Mouse (Mus musculus): Measurements from ENCODE around the gene Mrps7.
A peak's percentile ranks its signal among the peaks of the same experiment; 100 is the strongest.
"Not testable (repeated sequence)": the region's sequence is repeated elsewhere in the genome, so short reads cannot be mapped to it uniquely, and the experiment has no call there.

Gene Mrps7

DNA sequence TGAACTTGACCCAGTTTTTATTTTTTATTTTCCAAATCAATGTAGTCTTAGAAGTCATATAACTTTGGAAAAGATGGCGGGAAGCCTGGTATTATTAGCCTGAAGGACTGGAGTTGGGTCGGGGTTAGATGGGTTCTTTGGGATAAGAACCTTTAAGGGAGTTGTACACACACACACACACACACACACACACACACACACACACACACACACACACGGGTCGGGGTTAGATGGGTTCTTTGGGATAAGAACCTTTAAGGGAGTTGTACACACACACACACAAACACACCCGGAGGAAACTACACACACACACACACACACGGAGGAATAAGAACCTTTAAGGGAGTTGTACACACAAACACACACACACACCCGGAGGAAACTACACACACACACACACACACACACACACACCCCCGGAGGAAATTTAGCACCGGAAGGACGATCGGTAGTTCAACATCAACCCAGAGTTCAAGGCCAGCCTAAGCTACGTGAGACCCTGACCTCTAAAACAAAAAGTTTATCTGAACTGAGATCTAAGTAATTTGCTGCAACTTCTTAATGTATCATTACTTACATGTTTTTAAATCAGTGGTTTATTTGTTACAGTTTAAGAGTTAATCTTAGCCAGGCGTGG is 24.9 kb downstream of the Mrps7 start:
- no peak for DNase-seq (ENCODE audit: low spot score)

DNA sequence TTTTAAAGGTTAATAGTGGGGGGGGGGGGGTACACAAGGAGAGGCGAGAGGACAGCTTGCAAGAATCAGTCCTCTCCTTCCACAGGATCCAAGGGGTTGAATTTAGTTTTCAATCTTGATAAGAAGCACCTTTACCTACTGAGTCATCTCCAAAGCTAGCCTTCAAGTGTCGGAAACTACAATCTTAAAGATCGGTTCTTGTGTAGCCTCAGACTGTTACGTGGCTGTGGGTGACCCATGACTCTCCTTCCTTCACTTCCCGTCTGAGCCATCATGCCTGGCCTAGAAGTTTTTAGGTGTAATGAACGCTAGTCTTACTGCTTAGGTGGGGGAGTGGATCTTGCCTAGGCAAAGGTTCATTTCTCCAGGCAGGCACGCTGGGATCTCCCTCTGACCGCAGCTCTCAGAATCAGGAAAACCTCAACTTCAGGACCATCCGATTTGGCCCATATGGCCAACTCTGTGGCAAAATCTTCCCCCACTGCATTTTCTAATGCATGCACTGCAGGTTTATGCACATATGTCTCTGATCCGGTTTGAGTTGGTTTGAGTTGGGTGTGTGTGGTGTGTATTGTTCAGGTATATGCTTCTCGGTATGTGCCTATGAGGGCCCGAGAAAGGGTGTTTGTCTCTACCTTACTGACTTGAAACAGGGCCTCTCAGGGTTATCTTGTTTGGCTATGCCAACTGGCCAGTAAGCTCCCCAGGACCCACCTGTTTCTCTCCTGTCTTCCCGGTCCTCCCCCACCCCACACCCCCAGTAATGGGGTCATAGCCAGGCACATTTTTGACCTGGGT is 26.2 kb downstream of the Mrps7 start:
- DNase-seq (ENCODE audit: low spot score) = no peak

DNA sequence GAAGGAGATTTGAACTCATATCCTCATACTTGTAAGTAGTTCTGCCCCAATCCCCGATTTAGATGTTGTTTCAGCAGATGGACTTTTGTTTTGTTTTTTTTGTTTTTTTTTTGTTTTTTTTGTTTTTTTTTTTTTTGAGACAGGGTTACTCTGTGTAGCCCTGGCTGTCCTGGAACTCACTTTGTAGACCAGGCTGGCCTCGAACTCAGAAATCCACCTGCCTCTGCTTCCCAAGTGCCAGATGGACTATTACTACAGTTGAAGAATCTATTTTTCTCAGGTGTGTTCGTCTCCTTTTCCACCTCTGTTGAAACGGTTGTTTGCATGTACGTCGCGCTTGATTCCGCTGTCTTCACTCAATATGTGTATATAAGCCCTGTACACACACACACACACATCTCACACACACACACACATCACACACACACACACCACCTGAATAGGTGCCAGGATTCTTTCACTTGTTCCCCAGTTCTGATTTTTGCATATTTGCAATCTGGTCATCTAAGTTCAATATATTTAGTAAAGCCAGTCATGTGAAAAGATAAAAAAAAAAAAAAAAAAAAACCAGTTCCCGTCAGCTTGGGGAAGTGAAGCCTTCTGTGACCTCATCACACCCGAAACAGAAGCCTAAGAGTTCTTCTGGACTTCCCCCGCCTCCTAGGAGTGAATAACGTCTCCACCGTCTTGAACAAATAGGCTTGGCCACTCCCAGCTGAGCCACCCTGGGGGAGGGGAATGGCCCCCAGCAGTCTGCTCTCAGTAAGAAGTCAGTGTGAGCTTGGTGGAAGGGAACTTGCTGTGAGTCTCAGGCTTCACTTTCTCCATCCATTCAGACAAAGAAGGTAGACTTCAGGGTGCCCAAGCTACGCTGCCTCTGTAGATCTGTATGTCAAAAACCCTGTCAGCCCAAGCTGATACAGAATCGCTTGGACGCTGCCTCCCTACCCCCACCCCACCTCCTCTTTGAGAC is 27.1 kb downstream of the Mrps7 start:
- DNase-seq (ENCODE audit: low spot score) = peak; percentile 52

DNA sequence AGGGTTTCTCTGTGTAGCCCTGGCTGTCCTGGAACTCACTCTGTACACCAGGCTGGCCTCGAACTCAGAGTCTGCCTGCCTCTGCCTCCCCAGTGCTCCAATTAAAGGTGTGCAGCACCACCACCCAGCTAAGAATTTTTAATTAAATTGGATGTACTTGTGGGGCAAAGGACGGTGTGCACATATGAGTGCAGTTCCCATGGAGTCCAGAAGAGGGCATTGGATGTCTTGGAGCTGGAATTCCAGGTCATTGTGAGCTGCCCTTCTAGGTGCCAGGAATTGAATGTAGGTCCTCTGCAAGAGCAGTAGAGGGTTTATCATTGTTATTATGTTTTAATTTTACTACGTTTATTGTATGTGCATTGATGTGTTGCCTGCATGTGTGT is 27.8 kb downstream of the Mrps7 start:
- peak; percentile 52 for DNase-seq (ENCODE audit: low spot score)

DNA sequence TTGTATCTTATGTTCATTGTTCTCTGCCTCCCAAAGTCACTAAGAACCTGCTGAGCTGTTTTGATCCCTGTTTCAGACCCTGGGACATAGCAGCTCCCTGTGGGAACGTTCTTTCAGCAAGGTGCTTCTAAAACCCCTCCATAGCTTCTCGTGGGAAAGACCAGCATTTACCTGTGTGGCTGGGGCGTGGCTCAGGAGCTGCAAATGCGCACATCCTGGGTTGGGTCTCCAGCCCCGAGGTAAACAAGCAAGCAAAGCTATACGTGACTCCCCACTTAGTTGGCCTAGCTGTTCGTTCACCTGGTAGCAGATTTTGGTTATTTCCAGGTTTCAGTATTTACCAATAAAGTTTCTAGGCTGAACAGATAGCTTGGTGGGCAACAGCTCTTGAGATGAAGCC is 28.5 kb downstream of the Mrps7 start:
- DNase-seq (ENCODE audit: low spot score) = no peak

DNA sequence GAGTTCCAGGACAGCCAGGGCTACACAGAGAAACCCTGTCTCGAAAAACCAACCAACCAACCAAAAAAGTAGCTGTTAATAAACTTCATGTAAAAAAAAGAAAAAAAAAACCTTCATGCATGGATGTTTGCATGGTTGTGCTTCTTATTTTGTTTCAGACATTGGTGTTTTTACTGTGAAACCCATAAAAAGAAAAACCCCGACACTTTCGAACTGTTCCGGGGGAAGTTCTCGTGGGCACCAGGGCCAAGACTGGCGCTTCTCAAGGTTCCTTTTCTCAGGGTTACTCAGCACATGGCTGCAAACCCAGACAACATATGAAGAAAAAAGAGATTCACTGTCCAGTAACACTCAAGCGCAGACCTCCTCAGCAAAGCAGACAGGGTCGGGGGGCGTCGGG is 29.1 kb downstream of the Mrps7 start:
- DNase-seq (ENCODE audit: low spot score) = no peak

DNA sequence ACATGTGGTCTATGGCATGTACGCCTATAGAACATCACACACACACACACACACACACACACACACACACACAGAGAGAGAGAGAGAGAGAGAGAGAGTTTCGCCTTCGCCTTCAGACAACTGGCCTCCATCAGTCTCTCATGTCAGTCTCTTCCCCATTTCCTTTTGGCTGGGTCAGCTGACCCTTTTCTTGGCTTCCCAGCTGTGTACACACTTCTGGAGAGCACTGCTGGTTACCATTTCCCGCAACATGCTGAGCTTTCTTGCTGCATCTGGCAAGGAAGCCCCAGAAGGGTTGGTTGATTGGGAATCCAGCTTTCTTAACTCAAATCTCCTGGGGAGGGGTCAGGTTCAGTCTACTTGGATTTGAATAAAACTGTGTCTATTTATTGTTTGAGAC is 30.4 kb downstream of the Mrps7 start:
- peak; percentile 62 for DNase-seq (ENCODE audit: low spot score)

DNA sequence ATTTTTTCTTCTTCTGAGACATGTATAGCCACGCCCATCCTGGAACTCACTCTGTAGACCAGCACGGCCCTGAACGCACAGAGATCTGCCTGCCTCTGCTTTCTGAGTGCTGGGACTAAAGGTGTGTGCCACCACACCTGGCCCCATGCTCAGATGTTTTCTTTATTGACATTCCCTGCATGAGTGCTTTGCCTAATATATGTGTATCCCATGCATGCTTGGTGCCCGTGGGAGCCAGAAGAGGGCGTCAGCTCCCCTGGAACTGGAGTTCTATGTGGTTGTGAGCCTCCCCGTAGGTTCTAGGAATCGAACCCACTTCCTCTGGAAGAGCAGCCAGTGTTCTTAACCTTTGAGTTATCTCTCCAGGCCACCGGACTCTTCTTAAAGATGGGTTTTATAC is 31.3 kb downstream of the Mrps7 start:
- DNase-seq (ENCODE audit: low spot score) = no peak

DNA sequence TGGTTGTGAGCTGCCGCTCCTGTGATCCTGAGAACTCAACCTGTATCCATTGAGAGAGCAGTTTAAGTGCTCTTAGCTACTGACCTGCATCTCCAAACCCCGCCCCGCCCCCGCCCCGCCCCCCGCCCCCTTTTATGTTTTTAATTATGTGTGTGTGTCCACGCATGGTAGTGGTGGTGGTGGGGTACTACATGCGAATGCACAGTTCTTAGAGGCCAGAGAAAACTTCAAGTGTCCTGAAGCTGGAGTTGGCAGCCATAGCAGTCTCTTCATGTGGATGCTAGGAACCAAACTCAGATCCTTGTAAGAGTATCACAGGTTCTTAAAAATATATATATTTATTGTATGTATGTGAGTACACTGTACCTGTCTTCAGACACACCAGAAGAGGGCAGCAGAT is 31.8 kb downstream of the Mrps7 start:
- DNase-seq (ENCODE audit: low spot score) = no peak

DNA sequence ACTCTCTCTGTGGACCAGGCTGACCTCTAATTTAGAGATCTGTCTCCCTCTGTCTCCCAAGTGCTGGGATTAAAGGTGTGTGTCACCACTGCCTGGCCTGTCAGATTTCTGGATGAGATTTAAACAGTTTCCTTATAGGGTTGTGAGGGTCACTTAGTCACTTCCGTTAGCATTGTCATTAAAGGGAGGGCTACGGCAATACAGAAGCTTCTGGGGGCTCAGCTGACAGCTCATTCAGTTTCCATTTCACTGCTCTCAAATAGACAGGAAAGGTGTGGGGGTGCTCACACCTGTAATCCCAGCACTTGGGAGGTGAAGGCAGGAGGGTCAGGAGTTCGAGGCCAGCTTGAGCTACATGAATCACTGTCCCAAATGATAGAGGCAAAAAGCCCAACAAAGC is 33.2 kb downstream of the Mrps7 start:
- no peak for DNase-seq (ENCODE audit: low spot score)

DNA sequence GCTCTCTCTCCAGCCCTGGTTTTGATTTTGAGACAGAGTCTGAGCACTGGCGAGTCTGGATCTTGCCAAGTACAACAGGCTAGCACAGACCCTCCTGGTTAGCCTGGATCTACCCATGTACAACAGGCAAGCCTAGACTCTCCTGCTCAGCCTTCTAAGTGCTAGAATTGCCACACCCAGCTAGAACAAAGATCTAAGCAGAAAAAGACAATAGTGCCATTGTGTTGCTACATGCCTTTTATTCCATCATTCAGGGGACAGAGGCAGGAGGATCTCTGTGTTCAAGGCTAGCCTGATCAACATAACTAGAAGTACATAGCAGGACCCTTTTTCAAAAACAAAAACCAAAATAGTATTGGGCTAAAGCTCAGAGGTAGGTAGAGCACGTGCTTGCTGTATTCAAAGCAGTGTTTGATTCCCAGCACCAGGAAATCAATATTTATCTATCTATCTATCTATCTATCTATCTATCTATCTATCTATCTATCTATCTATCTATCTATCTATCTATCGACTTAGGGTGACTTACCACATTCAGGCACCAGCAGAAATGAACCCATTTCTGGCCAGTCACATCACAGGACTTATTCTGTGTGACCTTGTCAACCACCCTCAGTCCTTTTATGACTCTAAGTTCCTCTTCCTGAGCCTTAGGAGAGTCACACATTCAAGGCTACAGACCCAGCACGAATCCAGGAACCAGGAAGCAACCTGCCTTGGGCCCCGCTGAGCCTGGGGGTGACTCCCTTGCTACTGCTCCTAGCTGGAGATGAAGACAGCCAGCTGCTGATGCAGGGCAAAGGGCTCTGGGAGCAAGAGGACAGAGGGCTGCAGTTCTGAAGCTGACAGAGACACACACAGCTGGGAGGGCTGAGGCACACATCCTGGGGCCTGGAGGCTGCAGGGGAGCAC is 35.0 kb downstream of the Mrps7 start:
- no peak for DNase-seq (ENCODE audit: low spot score)

DNA sequence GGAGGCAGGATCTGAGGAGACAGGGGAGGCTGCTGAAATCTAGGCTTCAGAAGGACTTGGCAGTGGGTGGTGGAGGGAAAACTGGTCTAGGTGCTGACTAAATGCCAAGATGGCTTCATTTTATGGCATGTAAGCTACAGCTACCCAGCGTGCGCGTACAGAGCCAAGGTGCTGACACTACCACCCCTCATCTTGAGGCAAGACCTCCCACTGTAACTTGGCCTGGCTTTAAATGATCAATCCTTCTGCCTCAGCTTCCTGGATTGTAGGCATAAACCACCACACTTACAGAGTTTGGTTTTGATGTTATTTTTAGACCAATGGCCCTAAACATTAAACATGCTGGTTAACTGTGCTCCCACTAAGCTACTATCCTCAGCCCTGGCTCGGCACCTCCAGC is 35.8 kb downstream of the Mrps7 start:
- DNase-seq (ENCODE audit: low spot score) = no peak

DNA sequence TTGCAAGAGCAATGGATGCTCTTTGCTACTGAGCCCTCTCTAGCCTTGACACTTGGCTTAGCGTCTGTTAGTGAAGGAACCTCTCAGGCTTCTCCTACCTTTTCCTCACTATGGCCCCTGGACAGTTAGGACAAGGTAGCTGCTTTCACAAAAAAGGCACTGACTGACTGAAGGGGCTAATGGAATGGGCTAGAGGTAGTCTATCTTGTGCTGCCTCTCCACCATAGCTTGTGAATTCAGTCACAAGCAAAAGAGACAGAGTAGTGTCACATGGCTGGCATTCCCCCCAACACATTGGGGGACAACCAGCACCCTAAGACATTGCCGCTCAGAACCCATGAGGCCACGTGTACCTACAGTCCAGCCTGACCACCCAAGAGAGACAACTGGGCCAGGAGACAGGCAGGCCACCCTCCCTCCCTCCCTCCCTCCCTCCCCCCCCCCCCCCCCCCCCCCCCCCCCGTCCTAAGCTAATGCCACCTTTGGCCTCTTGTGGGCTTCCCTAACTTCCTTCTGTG is 36.6 kb downstream of the Mrps7 start:
- no peak for DNase-seq (ENCODE audit: low spot score)

DNA sequence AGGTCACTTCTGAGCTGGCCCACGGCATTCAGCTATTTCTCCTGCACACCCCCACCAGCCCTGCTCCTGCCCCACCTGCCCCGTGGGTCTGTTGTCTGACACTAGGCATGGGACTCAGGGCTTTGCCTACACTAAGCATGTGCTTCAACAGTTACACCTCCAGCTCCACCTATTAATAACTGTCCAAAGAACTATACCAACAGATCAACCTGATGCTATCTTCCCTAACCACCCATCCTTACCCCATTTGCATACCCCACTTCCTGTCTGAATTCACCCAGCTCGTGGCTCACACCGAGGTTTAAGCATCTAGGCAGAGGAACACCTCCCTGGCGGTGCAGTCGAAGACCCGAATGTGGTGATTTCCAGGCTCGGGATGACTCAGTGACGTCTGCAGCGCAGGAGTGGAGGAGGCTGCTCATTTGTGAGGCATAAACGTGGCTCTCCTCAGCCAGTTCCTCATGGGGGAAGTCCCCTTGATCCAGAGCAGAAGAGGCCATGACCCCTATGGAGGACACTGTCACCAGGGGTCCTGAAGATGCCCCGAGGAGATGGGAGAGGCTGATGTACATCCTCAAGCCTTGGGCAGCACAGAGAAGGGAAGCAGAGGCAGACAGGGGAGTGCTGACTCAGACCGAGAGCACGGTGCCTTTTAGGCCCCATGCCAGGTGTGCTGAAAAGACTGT is 37.4 kb downstream of the Mrps7 start:
- DNase-seq (ENCODE audit: low spot score) = no peak

DNA sequence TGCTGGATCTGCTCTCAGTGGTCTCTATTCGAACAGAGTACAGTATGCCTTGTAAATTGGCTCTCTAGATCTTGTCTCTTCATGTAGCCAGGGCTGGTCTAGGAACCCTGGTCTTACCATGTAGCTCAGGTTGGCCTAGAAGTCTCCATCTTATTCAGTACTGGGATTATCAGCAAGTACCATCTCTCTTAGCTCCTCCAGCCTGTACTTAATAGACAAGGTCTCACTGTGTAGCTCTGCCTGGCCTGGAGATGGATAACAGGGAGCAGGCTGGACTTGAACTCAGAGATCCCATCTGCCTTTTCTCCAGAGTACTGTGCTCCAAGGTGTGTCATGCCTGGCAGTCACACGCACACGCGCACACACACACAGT is 37.9 kb downstream of the Mrps7 start:
- no peak for DNase-seq (ENCODE audit: low spot score)

DNA sequence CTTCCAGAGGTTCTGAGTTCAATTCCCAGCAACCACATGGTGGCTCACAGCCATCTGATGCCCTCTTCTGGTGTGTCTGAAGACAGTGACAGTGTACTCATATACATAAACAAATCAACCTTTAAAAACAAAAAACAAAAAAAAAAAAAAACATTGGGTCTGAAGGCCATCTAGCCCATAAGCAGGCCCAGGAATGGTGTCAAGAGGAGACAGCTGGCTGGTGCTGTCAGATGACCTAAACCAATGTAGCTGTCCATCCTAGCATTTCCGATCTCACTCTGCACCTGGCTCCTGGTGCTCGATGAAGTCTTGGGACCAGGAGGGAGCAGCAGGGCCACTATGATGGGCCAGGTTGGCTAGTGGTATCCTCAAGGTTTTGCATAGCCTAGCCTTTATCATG is 39.0 kb downstream of the Mrps7 start:
- DNase-seq (ENCODE audit: low spot score) = no peak

DNA sequence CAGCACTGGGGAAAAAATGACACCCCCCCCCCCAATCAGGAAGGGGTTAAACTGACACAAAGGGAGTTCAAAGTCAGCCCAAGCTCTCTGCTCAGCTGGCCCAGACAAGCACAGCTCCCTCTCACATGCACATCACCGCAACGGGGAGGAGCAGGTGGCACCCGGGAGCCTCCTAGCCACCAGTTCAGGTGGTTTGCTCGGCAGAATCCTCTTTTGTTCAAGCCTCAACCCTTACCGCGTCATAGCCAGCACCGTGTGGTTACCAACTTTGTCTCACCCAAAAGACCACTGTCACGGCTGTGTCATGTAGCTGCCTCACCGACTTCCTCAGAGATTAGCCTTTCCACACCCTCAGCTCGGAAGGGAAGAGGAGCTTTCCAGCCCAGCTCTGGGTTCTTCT is 39.5 kb downstream of the Mrps7 start:
- DNase-seq (ENCODE audit: low spot score) = no peak

DNA sequence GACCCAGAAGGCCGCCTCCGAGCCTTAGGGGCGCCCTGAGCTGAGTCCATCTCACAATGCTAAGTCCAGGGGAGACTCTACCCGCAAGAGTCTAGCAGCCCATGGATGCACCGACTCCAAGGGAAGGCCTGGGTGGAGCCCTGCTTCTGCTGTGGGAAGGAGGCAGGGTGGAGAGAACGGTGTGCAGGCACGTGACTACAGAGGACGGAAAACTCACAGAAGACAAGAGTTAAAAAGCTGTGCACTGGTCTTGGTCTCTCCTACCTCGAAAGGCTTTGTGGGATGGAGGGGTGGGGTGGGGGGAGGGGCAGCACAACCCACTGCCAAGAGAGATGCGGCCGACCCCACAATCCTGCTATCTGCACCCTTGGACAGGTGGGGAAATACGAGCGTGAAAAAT is 40.6 kb downstream of the Mrps7 start:
- no peak for DNase-seq (ENCODE audit: low spot score)

DNA sequence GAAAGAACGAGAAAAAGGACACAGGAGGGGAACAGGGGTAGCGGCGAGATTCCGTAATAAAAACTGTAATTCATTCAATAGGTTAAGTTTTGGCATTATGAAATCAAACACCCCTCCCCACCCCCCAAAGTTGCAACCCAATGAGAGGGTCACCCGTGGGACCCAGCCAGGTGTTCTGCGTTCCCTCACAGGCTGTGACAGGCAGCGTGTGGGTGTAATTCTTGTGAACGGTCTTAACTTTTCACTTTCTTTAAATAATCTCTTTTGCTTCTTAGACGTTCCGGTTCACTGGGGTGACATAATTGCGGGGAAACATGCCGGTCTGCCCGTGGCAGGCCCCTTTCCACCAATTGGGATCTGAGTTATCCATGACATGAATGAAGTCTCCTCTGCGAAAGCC is 41.8 kb downstream of the Mrps7 start:
- DNase-seq (ENCODE audit: low spot score) = not testable (repeated sequence)

DNA sequence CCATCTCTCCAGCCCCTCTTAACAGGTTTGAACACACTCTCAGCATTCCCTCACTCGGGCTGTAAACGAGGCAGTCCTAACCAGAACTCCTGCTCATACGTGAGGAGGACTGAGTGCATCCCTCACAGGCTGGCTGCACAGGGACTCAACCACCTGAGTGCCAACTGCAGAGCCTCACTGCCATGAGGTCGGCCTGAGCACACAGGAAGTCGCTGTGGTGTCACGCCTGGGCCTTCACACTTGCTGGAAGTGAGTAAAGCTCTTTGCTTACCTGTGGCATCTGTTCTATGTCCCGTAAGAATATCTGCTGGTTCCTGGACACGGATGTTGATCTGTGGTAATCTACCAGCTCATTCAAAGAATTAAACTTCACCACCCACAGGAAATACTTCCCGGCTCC is 42.7 kb downstream of the Mrps7 start:
- no peak for DNase-seq (ENCODE audit: low spot score)

DNA sequence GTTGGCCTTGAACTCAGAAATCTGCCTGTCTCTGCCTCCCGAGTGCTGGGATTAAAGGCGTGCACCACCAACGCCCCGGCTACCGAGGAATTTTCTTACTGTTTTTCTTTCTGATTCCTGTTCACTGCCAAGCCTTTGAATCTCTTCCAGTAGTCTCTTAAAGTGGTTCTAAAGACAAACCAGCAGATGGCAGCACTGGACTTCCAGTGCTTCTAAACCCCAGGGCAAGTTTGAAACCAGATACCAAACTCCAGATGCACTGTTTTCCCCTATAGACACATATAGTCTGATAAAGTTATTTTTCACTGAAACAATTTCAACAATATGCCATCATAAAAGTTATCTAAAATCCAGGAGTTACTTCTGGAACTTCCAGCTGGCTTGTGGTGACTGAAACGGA is 43.7 kb downstream of the Mrps7 start:
- DNase-seq (ENCODE audit: low spot score) = peak; percentile 91

Measured in adipocyte (in vitro differentiated cells).